Mouse (Mus musculus): ENCODE measurements around the gene Cd200. TPM values are rescaled to one million over a fixed set of nuclear protein-coding genes. Genes with fewer than 3 reads are reported as not detected.
"Not testable (repeated sequence)": the region's sequence is repeated elsewhere in the genome, so short reads cannot be mapped to it uniquely, and the experiment has no call there.

Cd200 gene
- total RNA-seq (2021): 10 to 100 TPM; 82.9 to 87.7 TPM
- long read RNA-seq, experiment 1, transcript Cd200-210 (2 exons, 281 nt): major isoform, 24 of 46 reads
- long read RNA-seq, experiment 1, transcript Cd200-202 (6 exons, 2,347 nt): minor isoform, 10 of 46 reads
- long read RNA-seq, experiment 1, partial matches to known transcripts: 4 of 46 reads
- long read RNA-seq, experiment 1, other reads (novel, unspliced or antisense): 8 of 46 reads
- long read RNA-seq, experiment 2, transcript Cd200-210 (2 exons, 281 nt): minor isoform, 12 of 62 reads
- long read RNA-seq, experiment 2, transcript Cd200-202 (6 exons, 2,347 nt): major isoform, 20 of 62 reads
- long read RNA-seq, experiment 2, partial matches to known transcripts: 15 of 62 reads
- long read RNA-seq, experiment 2, other reads (novel, unspliced or antisense): 15 of 62 reads

GRCm38 (mm10) chr16:45408425-45409063, at the start of gene Cd200:
Gene Cd200, minus strand, starts transcription at chr16:45409053.
- DNase-seq (ENCODE audit: low spot score in 2 of 2): peak in 1 of 2 experiments; percentile 7

GRCm38 (mm10) chr16:45454762-45455161, 45.9 kb upstream of the Cd200 start:
- DNase-seq (ENCODE audit: low spot score in 2 of 2): no peak

GRCm38 (mm10) chr16:45437230-45437739, 28.4 kb upstream of the Cd200 start:
- DNase-seq (ENCODE audit: low spot score in 2 of 2): no peak

GRCm38 (mm10) chr16:45435591-45435990, 26.7 kb upstream of the Cd200 start:
- no peak for DNase-seq (ENCODE audit: low spot score in 2 of 2)

- DNase-seq (ENCODE audit: low spot score in 2 of 2): no peak
These were observed 18.8 kb upstream of the Cd200 start for GRCm38 (mm10) chr16:45427651-45428050.

- no peak for DNase-seq (ENCODE audit: low spot score in 2 of 2)
These were observed 4.6 kb upstream of the Cd200 start for GRCm38 (mm10) chr16:45413497-45413896.

GRCm38 (mm10) chr16:45409064-45409446, 202 bp upstream of the Cd200 start:
- not testable (repeated sequence) for DNase-seq (ENCODE audit: low spot score in 2 of 2)

GRCm38 (mm10) chr16:45407645-45408400, 1.0 kb downstream of the Cd200 start:
- no peak for DNase-seq (ENCODE audit: low spot score in 2 of 2)

GRCm38 (mm10) chr16:45407091-45407490, 1.8 kb downstream of the Cd200 start:
- no peak for DNase-seq (ENCODE audit: low spot score in 2 of 2)

- DNase-seq (ENCODE audit: low spot score in 2 of 2): no peak
These were observed 5.9 kb downstream of the Cd200 start for GRCm38 (mm10) chr16:45402951-45403350.

GRCm38 (mm10) chr16:45402036-45402435, 6.8 kb downstream of the Cd200 start:
- DNase-seq (ENCODE audit: low spot score in 2 of 2): no peak

- DNase-seq (ENCODE audit: low spot score in 2 of 2): no peak
These were observed 8.8 kb downstream of the Cd200 start for GRCm38 (mm10) chr16:45399947-45400555.

GRCm38 (mm10) chr16:45399411-45399810, 9.4 kb downstream of the Cd200 start:
- no peak for DNase-seq (ENCODE audit: low spot score in 2 of 2)

GRCm38 (mm10) chr16:45397440-45397839, 11.4 kb downstream of the Cd200 start:
- DNase-seq (ENCODE audit: low spot score in 2 of 2): no peak

- no peak for DNase-seq (ENCODE audit: low spot score in 2 of 2)
These were observed 16.6 kb downstream of the Cd200 start for GRCm38 (mm10) chr16:45392246-45392645.

- DNase-seq (ENCODE audit: low spot score in 2 of 2): no peak
These were observed 17.2 kb downstream of the Cd200 start for GRCm38 (mm10) chr16:45391680-45392079.

GRCm38 (mm10) chr16:45390286-45390956, 18.4 kb downstream of the Cd200 start:
- no peak for DNase-seq (ENCODE audit: low spot score in 2 of 2)

- DNase-seq (ENCODE audit: low spot score in 2 of 2): no peak
These were observed 19.0 kb downstream of the Cd200 start for GRCm38 (mm10) chr16:45389833-45390232.

- DNase-seq (ENCODE audit: low spot score in 2 of 2): no peak
These were observed 19.8 kb downstream of the Cd200 start for GRCm38 (mm10) chr16:45389041-45389440.

GRCm38 (mm10) chr16:45381811-45382210, 27.0 kb downstream of the Cd200 start:
- no peak for DNase-seq (ENCODE audit: low spot score in 2 of 2)

GRCm38 (mm10) chr16:45378959-45379358, 29.9 kb downstream of the Cd200 start:
- no peak for DNase-seq (ENCODE audit: low spot score in 2 of 2)

All from adrenal gland, postnatal 4 days (tissue).